Mouse (Mus musculus) liver, embryonic 14.5 days (tissue): Measurements from ENCODE around the gene Plxdc2.

Experiments used
- CTCF ChIP-seq: IDR thresholded peaks from 2 replicates; pipeline ENCODE4 v1.5.1; 2016; ENCODE audit warnings: antibody characterized with exemption, low read depth, control low read depth
- EP300 ChIP-seq: IDR thresholded peaks from 2 replicates; pipeline ENCODE4 v1.6.1; 2016; ENCODE audit warnings: antibody characterized with exemption, low read depth

DNA sequence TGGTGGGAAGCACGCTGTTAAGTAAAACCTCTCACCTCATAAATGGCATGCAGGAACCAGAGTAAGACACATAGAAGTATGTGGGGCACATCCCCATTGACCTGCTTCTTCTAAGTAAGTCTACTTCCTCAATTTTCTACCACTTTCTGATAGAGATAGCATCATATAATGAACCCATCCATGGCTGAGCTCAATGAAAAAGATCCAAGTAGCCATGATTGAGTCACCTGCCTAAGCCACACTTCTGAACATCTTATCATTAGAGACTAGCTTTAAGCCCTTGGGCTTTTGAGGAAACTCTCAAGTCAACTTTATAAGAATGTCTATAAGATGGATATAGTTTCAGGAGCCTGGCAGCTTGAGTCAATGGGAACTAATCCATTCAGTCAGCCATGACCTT is 14.3 kb downstream of the Plxdc2 start:
- TF ChIP-seq EP300 (no peak), CTCF (no peak)
